Mouse (Mus musculus): ENCODE measurements at regions not wholly inside any gene's neighbourhood (a gene's known extent, or its start where the extent isn't known, plus 50 kb on each side); places are given as distances from the start of the nearest gene placed in this dataset.

- 87% methylated on average over 2 of the region's 2 CpGs for WGBS
- Histone ChIP-seq H3K27me3 (ENCODE audit: control insufficient read depth, insufficient read depth, low read length) (no peaks in the 10 kb centered on the region), H3K9ac (ENCODE audit: low read depth, low read length, severe bottlenecking) (no peak overlapping the region), H3K4me2 (replicated peaks; ENCODE audit: low read depth, low read length, severe bottlenecking) (no peak overlapping the region), H3K27ac (replicated peaks; ENCODE audit: low read depth, low read length) (no peak overlapping the region), H3K36me3 (ENCODE audit: control insufficient read depth, insufficient read depth, low read length) (no peaks in the 10 kb centered on the region), H3K9me3 (ENCODE audit: control insufficient read depth, low read length) (no peaks in the 10 kb centered on the region), H3K4me1 (ENCODE audit: control insufficient read depth, insufficient read depth, low read length) (no peaks in the 10 kb centered on the region; the same call in 1 of the 2 replicates), H3K4me3 (replicated peaks; ENCODE audit: low read length) (no peak overlapping the region)
- DNase-seq (ENCODE audit: low spot score) (no peak), ATAC-seq (ENCODE audit: low FRiP score, low read depth) (no peak)
- no peak for TF ChIP-seq POLR2A (IDR thresholded peaks at IDR 0.05; ENCODE audit: borderline replicate concordance, extremely low read depth, insufficient read depth, insufficient read length)
Measured at GRCm38 (mm10) chr2:61029706-61030105, 66.7 kb upstream of the Rbms1 start.

GRCm38 (mm10) chr2:61028578-61028977, 65.6 kb upstream of the Rbms1 start:
- Histone ChIP-seq H3K27me3 (ENCODE audit: control insufficient read depth, insufficient read depth, low read length) (no peaks in the 10 kb centered on the region), H3K4me3 (replicated peaks; ENCODE audit: low read length) (no peak overlapping the region), H3K36me3 (ENCODE audit: control insufficient read depth, insufficient read depth, low read length) (no peaks in the 10 kb centered on the region), H3K4me1 (ENCODE audit: control insufficient read depth, insufficient read depth, low read length) (no peaks in the 10 kb centered on the region; the same call in 1 of the 2 replicates), H3K9me3 (ENCODE audit: control insufficient read depth, low read length) (no peaks in the 10 kb centered on the region), H3K4me2 (replicated peaks; ENCODE audit: low read depth, low read length, severe bottlenecking) (no peak overlapping the region), H3K27ac (replicated peaks; ENCODE audit: low read depth, low read length) (no peak overlapping the region), H3K9ac (ENCODE audit: low read depth, low read length, severe bottlenecking) (no peak overlapping the region)
- DNase-seq (ENCODE audit: low spot score) (no peak), ATAC-seq (ENCODE audit: low FRiP score, low read depth) (no peak)
- TF ChIP-seq POLR2A (IDR thresholded peaks at IDR 0.05; ENCODE audit: borderline replicate concordance, extremely low read depth, insufficient read depth, insufficient read length) = no peak
- WGBS = 80% methylated on average over 2 of the region's 2 CpGs

GRCm38 (mm10) chr2:61027686-61028085, 64.7 kb upstream of the Rbms1 start:
- Histone ChIP-seq H3K4me1 (ENCODE audit: control insufficient read depth, insufficient read depth, low read length) (no peaks in the 10 kb centered on the region; the same call in 1 of the 2 replicates), H3K4me3 (replicated peaks; ENCODE audit: low read length) (no peak overlapping the region), H3K27ac (replicated peaks; ENCODE audit: low read depth, low read length) (no peak overlapping the region), H3K4me2 (replicated peaks; ENCODE audit: low read depth, low read length, severe bottlenecking) (no peak overlapping the region), H3K27me3 (ENCODE audit: control insufficient read depth, insufficient read depth, low read length) (no peaks in the 10 kb centered on the region), H3K36me3 (ENCODE audit: control insufficient read depth, insufficient read depth, low read length) (no peaks in the 10 kb centered on the region), H3K9me3 (ENCODE audit: control insufficient read depth, low read length) (no peaks in the 10 kb centered on the region), H3K9ac (ENCODE audit: low read depth, low read length, severe bottlenecking) (no peak overlapping the region)
- TF ChIP-seq POLR2A (IDR thresholded peaks at IDR 0.05; ENCODE audit: borderline replicate concordance, extremely low read depth, insufficient read depth, insufficient read length) = no peak
- ATAC-seq (ENCODE audit: low FRiP score, low read depth) = no peak
- WGBS = 73% methylated on average over 4 of the region's 4 CpGs
- no peak for DNase-seq (ENCODE audit: low spot score)

- DNase-seq (ENCODE audit: low spot score) = no peak
- no peak for TF ChIP-seq POLR2A (IDR thresholded peaks at IDR 0.05; ENCODE audit: borderline replicate concordance, extremely low read depth, insufficient read depth, insufficient read length)
Measured at GRCm38 (mm10) chr2:61022411-61022810, 59.4 kb upstream of the Rbms1 start.

GRCm38 (mm10) chr2:61020791-61021190, 57.8 kb upstream of the Rbms1 start:
- H3K9me3 ChIP-seq (ENCODE audit: control insufficient read depth, low read length) = no peaks in the 10 kb centered on the region
- H3K36me3 ChIP-seq (ENCODE audit: control insufficient read depth, insufficient read depth, low read length) = no peaks in the 10 kb centered on the region
- DNase-seq (ENCODE audit: low spot score) (no peak), ATAC-seq (ENCODE audit: low FRiP score, low read depth) (no peak)
- H3K4me3 ChIP-seq (replicated peaks; ENCODE audit: low read length) = no peak overlapping the region
- no peak overlapping the region for H3K27ac ChIP-seq (replicated peaks; ENCODE audit: low read depth, low read length)
- H3K4me1 ChIP-seq (ENCODE audit: control insufficient read depth, insufficient read depth, low read length) = no peaks in the 10 kb centered on the region; the same call in 1 of the 2 replicates
- no peak overlapping the region for H3K4me2 ChIP-seq (replicated peaks; ENCODE audit: low read depth, low read length, severe bottlenecking)
- H3K27me3 ChIP-seq (ENCODE audit: control insufficient read depth, insufficient read depth, low read length) = no peaks in the 10 kb centered on the region
- WGBS = 63% methylated on average over 4 of the region's 4 CpGs
- TF ChIP-seq POLR2A (IDR thresholded peaks at IDR 0.05; ENCODE audit: borderline replicate concordance, extremely low read depth, insufficient read depth, insufficient read length) = no peak
- no peak overlapping the region for H3K9ac ChIP-seq (ENCODE audit: low read depth, low read length, severe bottlenecking)

More at GRCm38 (mm10) chr2:61022411-61022810, 59.4 kb upstream of the Rbms1 start:
- no peaks in the 10 kb centered on the region for H3K9me3 ChIP-seq (ENCODE audit: control insufficient read depth, low read length)
- no peaks in the 10 kb centered on the region for H3K27me3 ChIP-seq (ENCODE audit: control insufficient read depth, insufficient read depth, low read length)
- no peaks in the 10 kb centered on the region; the same call in 1 of the 2 replicates for H3K4me1 ChIP-seq (ENCODE audit: control insufficient read depth, insufficient read depth, low read length)
- H3K4me3 ChIP-seq (replicated peaks; ENCODE audit: low read length) = no peak overlapping the region
- ATAC-seq (ENCODE audit: low FRiP score, low read depth) = no peak
- no peak overlapping the region for H3K9ac ChIP-seq (ENCODE audit: low read depth, low read length, severe bottlenecking)
- H3K27ac ChIP-seq (replicated peaks; ENCODE audit: low read depth, low read length) = no peak overlapping the region
- H3K4me2 ChIP-seq (replicated peaks; ENCODE audit: low read depth, low read length, severe bottlenecking) = no peak overlapping the region
- no peaks in the 10 kb centered on the region for H3K36me3 ChIP-seq (ENCODE audit: control insufficient read depth, insufficient read depth, low read length)
- WGBS = 79% methylated on average over 5 of the region's 5 CpGs

- Histone ChIP-seq H3K36me3 (ENCODE audit: control insufficient read depth, insufficient read depth, low read length) (no peaks in the 10 kb centered on the region), H3K9ac (ENCODE audit: low read depth, low read length, severe bottlenecking) (no peak overlapping the region), H3K9me3 (ENCODE audit: control insufficient read depth, low read length) (no peaks in the 10 kb centered on the region), H3K4me1 (ENCODE audit: control insufficient read depth, insufficient read depth, low read length) (no peaks in the 10 kb centered on the region), H3K4me3 (replicated peaks; ENCODE audit: low read length) (no peak overlapping the region), H3K27me3 (ENCODE audit: control insufficient read depth, insufficient read depth, low read length) (no peaks in the 10 kb centered on the region), H3K27ac (replicated peaks; ENCODE audit: low read depth, low read length) (no peak overlapping the region), H3K4me2 (replicated peaks; ENCODE audit: low read depth, low read length, severe bottlenecking) (no peak overlapping the region)
- 46% methylated on average over 6 of the region's 6 CpGs for WGBS
- ATAC-seq (ENCODE audit: low FRiP score, low read depth) = no peak
- no peak for DNase-seq (ENCODE audit: low spot score)
- TF ChIP-seq POLR2A (IDR thresholded peaks at IDR 0.05; ENCODE audit: borderline replicate concordance, extremely low read depth, insufficient read depth, insufficient read length) = no peak
Measured at GRCm38 (mm10) chr2:61013006-61013405, 50.0 kb upstream of the Rbms1 start.

All from limb, embryonic 14.5 days (tissue).